Mouse (Mus musculus) heart, embryonic 10.5 days (tissue): ENCODE measurements around the gene Cd300ld4. TPM values are rescaled to one million over a fixed set of nuclear protein-coding genes. Genes with fewer than 3 reads are reported as not detected.
A peak's percentile ranks its signal among the peaks of the same experiment; 100 is the strongest.
"Not testable (repeated sequence)": the region's sequence is repeated elsewhere in the genome, so short reads cannot be mapped to it uniquely, and the experiment has no call there.

ENCODE experiments used
- DNase-seq: peaks from one replicate; pipeline ENCODE4 v3.0.0-alpha.2; 2017; ENCODE audit warnings: low spot score
- H3K27ac ChIP-seq: fragments of 300-500 bp; sonication (generic); 2 replicates; pipeline ENCODE4 v1.5.1; 2016; ENCODE audit warnings: mild to moderate bottlenecking
- H3K27me3 ChIP-seq: fragments of 300-500 bp; sonication (generic); 2 replicates; pipeline ENCODE4 v1.6.1; 2016; ENCODE audit warnings: mild to moderate bottlenecking; ENCODE audit not compliant: poor library complexity, insufficient read depth, severe bottlenecking
- H3K36me3 ChIP-seq: fragments of 300-500 bp; sonication (generic); 2 replicates; pipeline ENCODE4 v1.6.1; 2016; ENCODE audit warnings: mild to moderate bottlenecking, moderate library complexity
- H3K4me1 ChIP-seq: fragments of 300-500 bp; sonication (generic); 2 replicates; pipeline ENCODE4 v1.6.1; 2016; ENCODE audit warnings: mild to moderate bottlenecking
- H3K4me3 ChIP-seq: fragments of 300-500 bp; sonication (generic); 2 replicates; pipeline ENCODE4 v1.5.1; 2016; ENCODE audit warnings: mild to moderate bottlenecking, moderate library complexity
- H3K9me3 ChIP-seq: fragments of 300-500 bp; sonication (generic); 2 replicates; pipeline ENCODE4 v1.6.1; 2016; ENCODE audit warnings: mild to moderate bottlenecking, moderate library complexity
- WGBS: fragments of 180-500 bp; shearing (Covaris S2); methylation state at CpG from one replicate; pipeline ENCODE4 v1.1.7; 2016; 5-methylcytosine and 5-hydroxymethylcytosine counted together
- polyA plus RNA-seq: library from polyadenylated mRNA; unstranded; fragments of >200 nt; fragmentation: Nextera tagmentation; extraction: Ambion mirVana; gene quantifications from 2 replicates; pipeline ENCODE4 v1.2.1, GENCODE M21; 2016

Gene Cd300ld4
- polyA plus RNA-seq: not detected in 2 replicates

DNA sequence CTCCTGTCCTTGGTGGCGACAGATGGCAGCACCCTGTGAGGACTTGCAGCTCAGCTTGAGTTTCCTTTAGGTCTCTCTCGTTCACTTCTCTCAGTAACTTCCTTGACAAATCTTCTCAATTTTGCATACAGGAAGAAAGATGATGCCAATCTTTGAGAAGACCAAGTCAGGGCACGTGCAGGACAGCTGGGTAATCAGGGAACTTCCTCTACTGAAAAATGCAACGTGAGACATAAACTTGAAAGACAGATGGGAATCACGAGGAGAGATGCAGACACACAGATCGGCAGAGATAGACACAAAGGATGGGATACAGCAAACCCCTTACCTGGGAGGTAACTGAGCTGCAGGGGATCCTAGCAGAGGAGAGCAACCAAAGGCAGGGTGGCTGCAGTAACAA is at the start of gene Cd300ld4:
TSS of gene Cd300ld4 (minus strand) at position 101 of the 400 bp plus-strand sequence.
- WGBS: no CpG with 5 or more reads among the region's 6 CpGs

DNA sequence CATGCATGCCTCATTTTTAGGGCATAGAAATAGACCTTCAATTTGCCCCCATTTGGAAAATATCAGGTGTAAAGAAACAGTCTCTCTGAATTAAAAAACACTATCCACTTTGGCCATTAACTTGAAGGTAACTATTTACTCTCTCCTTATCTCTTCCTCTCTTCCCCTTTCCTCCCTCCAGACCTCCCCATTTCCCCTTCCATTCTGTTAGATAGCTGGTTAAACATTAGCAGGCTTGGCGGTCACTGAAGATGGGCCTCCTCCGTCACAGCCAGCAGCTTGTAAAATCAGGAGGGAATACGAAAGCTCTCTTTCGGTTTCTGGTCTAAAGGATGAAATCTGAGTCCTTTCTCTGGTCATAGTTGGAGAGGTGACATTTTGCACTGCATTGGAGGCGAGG is 49.0 kb upstream of the Cd300ld4 start:
- H3K36me3 ChIP-seq: no peaks in the 10 kb centered on the region
- H3K27me3 ChIP-seq: no peaks in the 10 kb centered on the region
- H3K27ac ChIP-seq: no peak overlapping the region
- H3K4me3 ChIP-seq: no peak overlapping the region
- H3K9me3 ChIP-seq: no peaks in the 10 kb centered on the region
- 54% methylated on average over 5 of the region's 5 CpGs for WGBS
- DNase-seq: no peak
- H3K4me1 ChIP-seq: peaks cover 9% of the 10 kb centered on the region

More for the DNA sequence above, at the start of gene Cd300ld4:
- H3K9me3 ChIP-seq, H3K36me3 ChIP-seq, H3K27ac ChIP-seq, H3K4me1 ChIP-seq, DNase-seq, H3K27me3 ChIP-seq, H3K4me3 ChIP-seq: not testable (repeated sequence)

DNA sequence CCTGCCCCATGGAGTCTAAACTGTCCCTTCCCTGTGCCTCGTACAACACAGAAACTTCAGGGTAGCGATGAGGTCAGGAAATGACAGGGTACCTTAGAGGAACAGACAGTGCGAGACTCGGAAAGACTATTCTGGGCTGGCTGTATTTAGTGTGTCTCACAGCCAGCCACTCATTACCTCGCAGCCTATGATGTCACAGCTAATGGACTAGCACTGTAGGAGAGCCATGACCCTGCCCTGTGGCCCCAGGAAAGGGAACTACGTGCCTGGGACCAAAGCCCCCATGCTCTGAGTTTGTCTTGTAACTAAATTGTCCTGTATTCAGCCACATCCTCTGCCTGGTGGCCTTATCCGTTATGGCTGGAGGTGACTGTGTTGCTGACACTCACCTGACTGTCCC is 48.6 kb upstream of the Cd300ld4 start:
- no peak overlapping the region for H3K4me3 ChIP-seq
- no peaks in the 10 kb centered on the region for H3K9me3 ChIP-seq
- H3K4me1 ChIP-seq: peaks cover 11% of the 10 kb centered on the region
- no peaks in the 10 kb centered on the region for H3K36me3 ChIP-seq
- DNase-seq: no peak
- H3K27me3 ChIP-seq: no peaks in the 10 kb centered on the region
- no peak overlapping the region for H3K27ac ChIP-seq
- 61% methylated on average over 7 of the region's 7 CpGs for WGBS

DNA sequence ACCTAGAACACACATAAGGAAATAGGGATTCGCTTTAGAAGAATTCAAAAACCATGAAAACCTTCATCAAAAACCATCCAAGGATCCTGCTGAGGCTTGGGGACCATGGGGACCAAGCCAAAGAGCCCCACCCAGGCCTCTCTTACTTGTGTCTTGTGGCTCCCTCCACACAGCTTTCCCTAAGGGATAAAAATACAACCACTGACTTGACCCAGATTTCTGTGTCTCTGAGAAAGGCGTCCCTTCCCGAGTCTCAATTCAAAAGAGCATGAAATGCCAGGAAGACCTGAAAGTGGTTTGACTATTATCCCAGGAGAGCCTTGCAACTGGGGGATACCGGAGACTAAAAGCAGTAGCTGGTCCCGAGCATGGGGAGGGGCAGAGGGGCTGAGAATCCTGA is 46.2 kb upstream of the Cd300ld4 start:
- no peak overlapping the region for H3K4me3 ChIP-seq
- H3K9me3 ChIP-seq: no peaks in the 10 kb centered on the region
- peaks cover 11% of the 10 kb centered on the region for H3K4me1 ChIP-seq
- no peak overlapping the region for H3K27ac ChIP-seq
- H3K36me3 ChIP-seq: no peaks in the 10 kb centered on the region
- 0 out of 2 replicates have a peak, but pooled peaks cover 5% of the 10 kb centered on the region for H3K27me3 ChIP-seq
- WGBS: 57% methylated on average over 5 of the region's 5 CpGs
- DNase-seq: no peak

DNA sequence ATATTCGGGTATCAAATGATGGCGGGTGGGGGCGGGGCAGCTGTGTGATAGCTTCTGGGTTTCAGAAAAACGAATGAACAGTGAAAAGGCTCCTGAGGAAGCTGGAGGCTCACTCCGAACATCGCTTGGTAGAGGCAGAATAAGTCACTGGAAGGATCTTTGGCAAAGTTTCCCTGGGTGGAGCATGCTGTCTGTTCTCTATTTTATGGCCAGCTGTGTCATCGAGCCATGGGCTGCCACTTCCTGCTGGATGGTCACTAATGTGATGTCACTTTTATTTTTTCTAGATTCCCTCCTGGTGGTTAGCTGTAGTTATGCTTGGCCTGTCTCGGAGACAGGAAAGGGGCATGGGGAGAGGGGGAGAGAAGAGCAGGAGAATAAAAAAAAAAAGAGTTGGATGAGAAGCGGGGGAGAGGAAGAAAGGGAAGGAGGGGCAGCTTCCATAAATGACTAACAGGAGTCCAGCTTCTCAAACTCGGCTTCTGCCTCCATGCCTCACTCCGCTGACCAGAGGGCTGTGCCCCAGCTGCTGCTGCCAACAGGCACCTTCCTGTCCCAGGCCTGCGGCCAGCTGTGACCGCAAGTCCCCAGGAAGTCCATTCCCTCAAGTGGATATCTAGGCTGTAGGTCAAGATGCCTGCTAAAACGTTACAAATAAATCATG is 45.0 kb upstream of the Cd300ld4 start:
- Histone ChIP-seq H3K27me3 (0 out of 2 replicates have a peak, but pooled peaks cover 5% of the 10 kb centered on the region), H3K9me3 (no peaks in the 10 kb centered on the region), H3K36me3 (no peaks in the 10 kb centered on the region), H3K4me1 (peaks cover 11% of the 10 kb centered on the region), H3K4me3 (peak overlapping the region; percentile 22; the same call in 1 of the 2 replicates), H3K27ac (peak overlapping the region; percentile 12; the same call in 1 of the 2 replicates)
- WGBS: 29% methylated on average over 14 of the region's 14 CpGs
- DNase-seq: no peak

DNA sequence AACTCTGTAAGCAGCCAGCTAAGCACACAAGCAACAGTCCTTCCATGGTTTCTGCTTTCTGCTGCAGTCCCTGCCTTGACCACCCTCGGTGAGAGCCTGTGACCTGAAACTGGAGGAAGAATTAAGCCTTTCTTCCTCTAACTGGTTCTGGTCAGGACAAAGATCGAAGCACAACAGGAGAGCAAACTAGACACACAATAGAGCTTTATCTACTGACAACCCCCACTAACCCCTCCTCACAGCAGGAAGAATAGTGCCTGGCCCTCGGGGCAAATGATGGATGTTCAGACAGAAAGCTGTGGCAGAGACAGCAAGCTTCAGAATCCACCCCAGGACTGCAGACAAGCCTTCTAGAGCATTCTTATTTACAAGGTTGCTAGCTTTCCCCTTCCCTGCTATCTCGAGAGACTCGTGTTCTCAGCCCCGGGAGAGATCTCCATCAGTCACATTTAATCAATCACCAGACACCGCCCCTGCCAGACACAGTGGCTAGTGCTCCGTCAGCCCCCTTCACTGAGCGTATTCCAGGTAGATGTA is 44.3 kb upstream of the Cd300ld4 start:
- Histone ChIP-seq H3K4me3 (peak overlapping the region; percentile 22; the same call in 1 of the 2 replicates), H3K27me3 (0 out of 2 replicates have a peak, but pooled peaks cover 5% of the 10 kb centered on the region), H3K36me3 (no peaks in the 10 kb centered on the region), H3K27ac (no peak overlapping the region), H3K9me3 (no peaks in the 10 kb centered on the region), H3K4me1 (peaks cover 11% of the 10 kb centered on the region)
- WGBS: 10% methylated on average over 9 of the region's 9 CpGs
- no peak for DNase-seq

DNA sequence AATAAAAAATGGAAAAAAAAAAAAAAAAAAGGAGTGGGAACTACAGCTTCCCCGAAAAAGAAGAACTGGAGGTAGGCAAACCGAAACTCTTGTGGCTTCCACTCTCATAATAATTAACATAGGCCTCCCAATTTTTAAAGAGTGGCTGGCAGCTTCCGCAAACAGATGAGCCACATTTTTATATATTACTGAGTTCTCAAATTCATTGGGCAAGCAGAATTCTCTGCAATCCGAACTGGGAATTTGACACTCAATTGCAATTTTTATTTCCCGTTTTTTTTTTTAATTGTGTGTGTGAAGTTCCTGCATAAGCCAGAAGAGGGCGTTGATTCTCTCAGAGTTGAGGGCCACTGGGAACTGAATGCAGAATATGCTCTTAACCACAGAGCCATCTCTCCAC is 40.0 kb upstream of the Cd300ld4 start:
- 66% methylated on average over 6 of the region's 6 CpGs for WGBS
- Histone ChIP-seq H3K4me3 (no peak overlapping the region), H3K9me3 (no peaks in the 10 kb centered on the region), H3K4me1 (peaks cover 11% of the 10 kb centered on the region), H3K27me3 (0 out of 2 replicates have a peak, but pooled peaks cover 5% of the 10 kb centered on the region), H3K27ac (no peak overlapping the region), H3K36me3 (no peaks in the 10 kb centered on the region)
- DNase-seq: no peak

DNA sequence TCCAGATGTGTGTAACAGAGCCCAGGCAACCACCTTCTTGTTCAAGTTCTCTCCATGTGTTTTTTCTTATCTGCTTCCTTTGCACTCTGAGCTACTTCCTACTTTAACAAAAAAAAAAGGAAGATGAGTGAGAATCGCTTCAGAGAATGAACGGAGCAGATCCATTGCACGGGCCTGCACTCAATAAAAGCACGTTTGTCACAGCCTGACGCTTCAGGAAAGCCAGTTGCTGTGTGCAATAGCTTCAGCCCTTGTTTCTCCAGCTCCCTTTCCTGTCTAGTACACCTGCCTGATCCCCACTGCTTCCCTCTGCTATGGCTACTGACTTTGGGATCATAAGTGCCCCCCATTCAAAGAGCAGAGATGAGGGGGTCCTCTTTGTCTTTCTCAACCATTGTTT is 35.3 kb upstream of the Cd300ld4 start, which contains the start of gene Cd300e:
TSS of gene Cd300e (minus strand) at position 101 of the 400 bp plus-strand sequence.
- no peaks in the 10 kb centered on the region for H3K36me3 ChIP-seq
- 51% methylated on average over 5 of the region's 5 CpGs for WGBS
- no peaks in the 10 kb centered on the region for H3K27me3 ChIP-seq
- no peak within 1 kb of the TSS for H3K4me3 ChIP-seq
- DNase-seq: no peak
- no peaks in the 10 kb centered on the region; the same call in 1 of the 2 replicates for H3K4me1 ChIP-seq
- H3K27ac ChIP-seq: no peak within 1 kb of the TSS
- no peaks in the 10 kb centered on the region for H3K9me3 ChIP-seq

DNA sequence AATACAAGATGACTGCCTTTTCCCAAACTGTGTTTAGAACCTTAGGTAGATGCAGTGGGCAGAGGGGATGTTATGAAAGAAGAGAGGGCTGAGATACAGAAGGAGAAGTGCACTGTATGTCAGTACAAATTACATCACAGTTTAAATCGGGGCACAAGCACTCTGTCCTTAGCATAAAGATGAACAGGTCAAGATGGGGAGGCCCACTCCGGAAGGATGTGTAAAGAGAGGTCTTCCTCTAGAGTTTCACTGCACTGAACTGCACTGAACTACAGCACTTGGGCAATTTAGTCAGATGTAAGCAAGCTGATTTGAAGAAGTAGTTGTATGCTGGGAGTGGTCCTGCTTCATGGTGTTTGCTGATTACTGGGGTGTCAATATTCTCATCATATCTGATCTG is 33.0 kb upstream of the Cd300ld4 start:
- no peak for DNase-seq
- Histone ChIP-seq H3K9me3 (no peaks in the 10 kb centered on the region), H3K4me1 (no peaks in the 10 kb centered on the region; the same call in 1 of the 2 replicates), H3K4me3 (no peak overlapping the region), H3K27me3 (no peaks in the 10 kb centered on the region), H3K27ac (no peak overlapping the region), H3K36me3 (no peaks in the 10 kb centered on the region)
- 80% methylated on average over 2 of the region's 2 CpGs for WGBS

DNA sequence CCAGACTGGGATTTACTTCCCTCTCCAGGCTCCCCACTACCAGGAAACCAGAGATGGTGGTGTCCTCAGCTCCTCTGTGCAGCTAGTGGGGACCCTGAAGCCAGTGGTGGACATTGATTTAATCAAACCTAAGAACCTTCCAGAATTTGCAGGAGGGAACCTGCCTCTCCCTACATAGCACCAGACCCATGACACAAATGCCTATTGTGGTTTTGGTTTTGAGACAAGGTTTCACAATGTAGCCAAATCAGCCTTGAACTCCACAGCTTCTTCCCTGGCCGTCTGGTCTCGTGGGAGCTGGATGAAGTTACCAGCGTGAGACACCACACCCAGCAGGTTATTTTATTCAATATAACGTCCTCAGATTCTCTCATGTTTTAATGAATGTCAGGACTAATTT is 31.9 kb upstream of the Cd300ld4 start:
- Histone ChIP-seq H3K9me3 (no peaks in the 10 kb centered on the region), H3K27ac (no peak overlapping the region), H3K36me3 (no peaks in the 10 kb centered on the region), H3K4me3 (no peak overlapping the region), H3K27me3 (no peaks in the 10 kb centered on the region), H3K4me1 (no peaks in the 10 kb centered on the region; the same call in 1 of the 2 replicates)
- no peak for DNase-seq
- 69% methylated on average over 4 of the region's 4 CpGs for WGBS

DNA sequence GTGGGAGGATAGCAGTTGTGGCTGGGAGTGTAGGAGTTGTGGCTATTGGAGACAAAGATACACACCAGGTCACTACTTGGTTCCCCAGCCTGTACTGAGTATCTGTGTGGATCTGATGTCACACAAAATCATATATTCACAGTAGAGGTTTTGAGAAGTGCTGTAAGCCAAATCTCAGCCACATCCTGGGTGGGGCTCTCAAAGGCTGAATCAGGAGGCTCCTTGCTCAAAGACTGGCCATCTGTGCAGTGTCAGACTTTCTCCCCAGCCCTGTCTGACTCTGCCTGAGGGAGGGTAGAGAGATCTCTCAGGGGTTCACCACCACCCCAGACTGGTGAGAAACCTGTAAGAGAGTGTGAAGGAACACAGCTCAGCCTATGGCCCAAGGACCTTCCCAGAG is 27.7 kb upstream of the Cd300ld4 start:
- Histone ChIP-seq H3K4me3 (no peak overlapping the region), H3K4me1 (no peaks in the 10 kb centered on the region), H3K36me3 (no peaks in the 10 kb centered on the region), H3K27ac (no peak overlapping the region), H3K9me3 (no peaks in the 10 kb centered on the region), H3K27me3 (no peaks in the 10 kb centered on the region)
- no peak for DNase-seq

DNA sequence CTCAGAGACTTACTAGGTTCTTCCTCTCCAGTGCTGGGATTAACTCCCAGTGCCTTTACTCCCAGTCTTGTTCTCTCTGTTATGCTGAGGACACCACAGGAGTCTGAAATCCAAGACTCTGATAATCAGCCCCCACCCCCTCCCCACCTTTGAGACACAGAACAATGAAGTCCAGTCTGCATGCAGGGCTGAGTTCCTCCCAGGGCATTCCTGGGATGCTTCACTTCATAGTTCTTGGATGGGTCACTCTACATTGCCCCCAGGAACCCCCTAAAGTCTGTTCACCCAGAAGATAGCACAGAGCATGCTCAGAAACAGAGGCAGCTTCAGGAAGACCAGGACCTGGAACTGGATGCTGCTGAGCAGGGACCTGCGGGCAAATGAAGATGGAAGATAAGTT is 26.2 kb upstream of the Cd300ld4 start:
- no peak overlapping the region for H3K4me3 ChIP-seq
- no peaks in the 10 kb centered on the region for H3K9me3 ChIP-seq
- no peaks in the 10 kb centered on the region for H3K36me3 ChIP-seq
- 78% methylated on average over 1 of the region's 1 CpGs for WGBS
- H3K27me3 ChIP-seq: no peaks in the 10 kb centered on the region
- H3K27ac ChIP-seq: no peak overlapping the region
- no peaks in the 10 kb centered on the region for H3K4me1 ChIP-seq
- DNase-seq: no peak

DNA sequence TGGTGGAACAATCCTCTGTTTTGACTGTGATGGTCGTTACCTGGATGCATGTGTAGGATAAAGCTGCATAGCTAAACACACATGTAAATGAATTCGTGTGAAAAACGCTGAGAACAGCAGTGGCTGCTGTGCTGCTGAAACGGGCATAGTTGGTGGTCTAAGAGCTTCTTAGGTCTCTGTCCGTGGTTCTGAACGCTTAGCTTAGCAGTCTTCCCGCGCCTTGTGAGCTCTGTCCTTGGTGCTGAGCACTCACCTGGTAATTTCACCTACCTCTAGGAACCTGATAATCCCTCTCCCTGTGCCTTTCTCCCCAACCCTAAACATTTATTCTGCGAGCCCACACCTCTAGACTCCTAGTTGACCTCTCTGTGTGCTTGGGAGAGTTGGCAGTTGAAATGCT is 25.4 kb upstream of the Cd300ld4 start:
- 4% methylated on average over 9 of the region's 9 CpGs for WGBS
- Histone ChIP-seq H3K27me3 (no peaks in the 10 kb centered on the region), H3K4me1 (no peaks in the 10 kb centered on the region), H3K27ac (no peak overlapping the region), H3K9me3 (no peaks in the 10 kb centered on the region), H3K36me3 (no peaks in the 10 kb centered on the region), H3K4me3 (no peak overlapping the region)
- no peak for DNase-seq
